Mouse (Mus musculus) embryonic stem cell, embryonic (primary cell): ENCODE data around the gene Ly6g6e.

ENCODE experiments used
- CTCF ChIA-PET, 4 experiments: fragments of 300-600 bp in 2 of 4; fragments of 350-600 bp in 2 of 4; sonication (Branson Sonifier 250); formaldehyde crosslinking; loops; one replicate each; lab custom pipeline; 2022; ENCODE audit warnings: inconsistent platforms in 2 of 4; lab: Charles Lee
- POLR2A ChIA-PET, 4 experiments: fragments of 300-600 bp in 2 of 4; fragments of 350-600 bp in 2 of 4; sonication (Branson Sonifier 250); formaldehyde crosslinking; loops; one replicate each; lab custom pipeline; 2022; ENCODE audit warnings: antibody characterized with exemption in 4 of 4, inconsistent platforms in 1 of 4; lab: Charles Lee

The Ly6g6e gene

DNA sequence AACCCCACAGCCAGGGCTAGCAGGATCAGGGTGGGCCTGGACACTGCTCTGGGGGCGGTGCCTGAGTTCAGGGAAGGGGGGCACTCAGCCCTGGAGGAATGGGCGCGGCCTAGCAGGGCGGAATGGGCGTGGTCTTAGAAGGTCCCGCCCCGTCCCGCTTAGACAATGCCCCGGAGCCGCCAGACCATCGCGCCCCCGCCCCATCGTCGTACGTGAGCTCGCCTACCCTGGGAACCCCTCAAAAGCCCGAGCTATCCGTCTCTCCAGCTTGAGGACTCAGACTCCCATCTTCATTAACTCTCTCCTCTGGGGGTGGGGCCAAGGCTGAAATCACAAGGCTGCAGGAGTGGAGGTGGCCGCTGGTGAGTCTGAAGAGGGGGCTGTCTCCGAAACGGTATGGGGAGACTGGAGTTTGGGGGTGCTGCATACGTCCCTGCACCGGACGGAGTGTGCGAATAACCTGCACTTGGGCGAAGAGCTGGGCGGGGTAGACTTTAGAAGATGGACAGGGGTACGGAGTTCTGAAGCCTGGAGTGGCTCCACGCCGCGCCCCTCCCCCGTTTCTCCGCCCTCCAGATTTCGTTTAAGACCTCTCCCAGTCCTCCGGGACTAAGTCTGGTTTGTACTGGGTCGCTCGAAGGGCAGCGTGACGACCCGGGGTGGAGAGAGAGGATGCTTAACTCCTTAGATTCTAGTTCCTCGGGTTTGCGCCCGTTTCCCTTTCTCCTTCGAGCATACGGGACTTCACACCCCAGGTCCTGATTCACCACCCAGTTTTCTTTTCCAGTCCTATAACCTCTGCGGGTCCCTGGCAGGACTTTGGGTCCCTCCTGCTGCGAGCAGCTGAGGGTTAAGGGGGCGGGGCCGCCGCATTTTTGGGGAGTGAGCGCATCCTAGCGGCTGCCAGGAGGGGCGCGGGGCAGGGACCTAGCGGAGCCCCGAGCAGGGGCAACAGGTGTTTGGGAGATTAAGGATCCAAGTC is 17.5 kb upstream of the Ly6g6e start, which contains the start of gene Ddah2:
Ddah2 (plus strand) TSS at position 125 of the 982 bp plus-strand sequence.
- POLR2A ChIA-PET: interaction anchor here in 3 of 4 experiments (0.6 to 5.6 kb wide), 74 partner anchors 8 to 412 kb away, joined by 3 to 105 read pairs (median 4); partner anchors contain the start of genes Clic1 (in 3 of the 3), Ddx39b (in 3 of the 3), Ly6g6e (in 3 of the 3) and Msh5 (in 3 of the 3)
- CTCF ChIA-PET: interaction anchor here (0.5 to 2.5 kb wide), 23 partner anchors 9 to 728 kb away, joined by 3 to 13 read pairs (median 4); partner anchors contain the start of genes Abhd16a (in 1 of the 4), Clic1 (in 1 of the 4), Csnk2b (in 1 of the 4) and Gpank1 (in 1 of the 4)

DNA sequence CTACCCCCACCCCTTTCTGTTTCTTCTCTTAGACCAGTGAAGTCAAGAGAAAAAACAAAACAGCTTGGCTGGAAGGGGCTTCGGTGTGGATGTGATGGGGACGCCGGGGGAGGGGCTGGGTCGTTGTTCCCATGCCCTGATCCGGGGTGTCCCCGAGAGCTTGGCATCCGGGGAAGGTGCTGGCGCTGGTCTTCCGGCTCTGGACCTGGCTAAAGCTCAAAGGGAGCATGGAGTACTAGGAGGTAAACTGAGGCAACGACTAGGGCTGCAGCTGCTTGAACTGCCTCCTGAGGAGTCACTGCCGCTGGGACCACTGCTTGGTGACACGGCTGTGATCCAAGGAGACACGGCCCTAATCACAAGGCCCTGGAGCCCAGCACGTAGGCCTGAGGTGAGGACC is 16.6 kb upstream of the Ly6g6e start:
- ChIA-PET POLR2A (interaction anchor here in 3 of 4 experiments (0.5 to 5.6 kb wide), 52 partner anchors 9 to 413 kb away, joined by 3 to 105 read pairs (median 5); partner anchors contain the start of genes Clic1 (in 3 of the 3), Msh5 (in 3 of the 3), Ddx39b (in 2 of the 3) and Ly6g6e (in 2 of the 3)), CTCF (interaction anchor here in 3 of 4 experiments (0.8 to 2.5 kb wide), 13 partner anchors 10 to 114 kb away, joined by 3 to 13 read pairs (median 5); partner anchors contain the start of genes Msh5 (in 2 of the 3) and Clic1 (in 1 of the 3))

DNA sequence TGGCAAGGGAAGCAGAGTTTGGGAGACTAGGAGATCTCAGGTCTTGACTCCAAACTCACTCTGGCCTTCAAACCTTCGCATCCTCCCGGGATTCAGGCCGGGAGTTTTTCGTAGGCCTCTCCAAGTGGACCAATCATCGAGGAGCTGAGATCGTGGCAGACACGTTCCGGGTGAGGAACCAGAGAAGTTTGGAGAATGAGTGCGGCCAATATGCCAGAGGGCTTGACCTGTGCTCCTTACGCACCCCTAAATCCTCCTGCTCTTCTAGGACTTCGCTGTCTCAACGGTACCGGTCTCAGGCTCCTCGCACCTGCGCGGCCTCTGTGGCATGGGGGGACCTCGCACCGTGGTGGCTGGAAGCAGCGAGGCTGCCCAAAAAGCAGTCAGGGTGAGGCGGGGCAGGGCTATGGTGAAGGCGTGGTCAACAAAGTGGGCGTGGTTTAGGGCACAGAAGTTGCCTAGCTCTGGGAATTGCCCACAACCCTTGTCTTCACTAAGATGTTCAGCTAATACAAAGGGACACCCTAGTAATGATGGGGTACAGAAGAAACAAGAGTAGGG is 15.9 kb upstream of the Ly6g6e start:
- ChIA-PET CTCF (interaction anchor here in 2 of 4 experiments (0.8 to 1.6 kb wide), 9 partner anchors 9 to 108 kb away, joined by 3 to 6 read pairs (median 4); partner anchors contain the start of gene Msh5 (in 1 of the 2)), POLR2A (interaction anchor here in 3 of 4 experiments (0.6 to 5.6 kb wide), 29 partner anchors 9 to 187 kb away, joined by 3 to 105 read pairs (median 5); partner anchors contain the start of genes Msh5 (in 3 of the 3), Clic1 (in 2 of the 3), Ly6g6e (in 2 of the 3) and Csnk2b (in 1 of the 3))

DNA sequence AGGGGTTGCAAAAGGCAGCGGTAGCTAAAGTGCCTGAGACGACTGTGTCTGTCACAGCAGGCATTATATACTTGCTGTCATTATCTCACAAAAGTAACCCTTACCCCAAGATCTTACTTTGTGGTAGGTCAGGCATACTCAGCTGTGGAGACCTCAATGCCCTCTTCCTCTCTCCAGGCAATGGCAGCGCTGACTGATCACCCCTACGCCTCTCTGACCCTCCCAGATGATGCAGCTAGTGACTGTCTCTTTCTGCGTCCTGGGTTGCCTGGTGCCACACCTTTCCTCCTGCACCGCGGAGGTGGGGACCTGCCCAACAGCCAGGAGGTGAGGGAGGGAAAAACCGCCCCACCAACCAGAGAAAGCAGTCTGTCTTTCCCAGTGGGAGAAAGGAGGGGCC is 15.4 kb upstream of the Ly6g6e start:
- ChIA-PET CTCF (interaction anchor here in 1 of 4 experiments (0.8 to 1.6 kb wide), 5 partner anchors 9 to 109 kb away, joined by 3 to 5 read pairs (median 4); no protein-coding TSS in a partner anchor), POLR2A (interaction anchor here (0.6 to 5.6 kb wide), 32 partner anchors 10 to 186 kb away, joined by 3 to 105 read pairs (median 4); partner anchors contain the start of genes Msh5 (in 3 of the 4), Clic1 (in 2 of the 4), Ddx39b (in 2 of the 4) and Ly6g6e (in 2 of the 4))

DNA sequence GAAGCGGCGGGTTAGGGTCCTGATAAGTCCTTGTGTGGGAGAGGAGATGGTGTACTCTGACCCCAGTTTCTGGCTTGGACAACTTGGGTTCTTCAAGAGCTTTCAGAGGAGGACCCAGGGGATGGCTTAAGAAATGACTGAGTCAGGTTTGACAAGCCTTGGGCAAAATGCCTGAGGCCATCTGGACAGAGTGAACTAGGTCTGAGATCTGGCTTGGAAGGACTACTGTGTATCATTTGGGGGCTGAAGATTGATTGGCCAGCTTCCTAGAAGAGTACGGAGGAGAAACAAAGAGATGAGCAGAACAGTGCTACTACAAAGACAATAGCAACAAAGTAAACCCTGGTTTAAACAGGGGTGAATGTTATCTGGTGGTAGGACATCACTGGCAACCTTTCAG is 13.2 kb upstream of the Ly6g6e start:
- ChIA-PET CTCF (interaction anchor here in 2 of 4 experiments (1.0 to 1.3 kb wide), 4 partner anchors 17 to 42 kb away, joined by 3 to 5 read pairs (median 4); partner anchors contain the start of genes Abhd16a (in 1 of the 2) and Msh5 (in 1 of the 2)), POLR2A (interaction anchor here in 2 of 4 experiments (0.5 to 5.6 kb wide), 20 partner anchors 10 to 188 kb away, joined by 3 to 82 read pairs (median 4); partner anchors contain the start of genes Clic1 (in 2 of the 2), Ly6g6e (in 2 of the 2), Msh5 (in 1 of the 2) and Sapcd1 (in 1 of the 2))

DNA sequence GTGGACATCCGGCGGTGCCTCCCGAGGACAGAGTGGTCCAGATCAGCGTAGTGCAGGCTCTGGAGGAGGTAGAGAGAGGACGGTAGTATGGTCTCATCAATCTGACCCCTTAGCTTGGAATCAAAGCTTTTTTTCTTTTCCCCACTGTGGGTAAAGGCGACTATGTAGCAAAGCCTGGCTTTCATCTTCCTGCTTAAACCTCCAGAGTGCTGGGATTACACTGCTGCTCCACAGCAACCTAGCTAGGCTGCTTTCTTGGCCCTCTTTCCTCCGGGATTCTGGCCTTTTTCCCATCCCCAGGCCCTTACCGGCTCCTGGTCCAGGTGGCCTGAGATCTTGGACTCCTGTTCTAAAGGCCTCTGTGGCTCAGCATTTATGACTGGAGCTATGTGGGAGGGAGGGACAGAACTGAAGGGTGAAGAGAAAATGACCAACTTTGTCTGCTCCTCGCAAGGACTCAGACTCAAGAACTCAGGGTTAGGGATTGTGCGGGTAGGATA is 12.3 kb upstream of the Ly6g6e start:
- ChIA-PET POLR2A (interaction anchor here in 3 of 4 experiments (0.6 to 2.0 kb wide), 22 partner anchors 9 to 187 kb away, joined by 3 to 16 read pairs (median 4); partner anchors contain the start of genes Ly6g6e (in 2 of the 3), Msh5 (in 2 of the 3), Clic1 (in 1 of the 3) and Ddx39b (in 1 of the 3)), CTCF (interaction anchor here in 3 of 4 experiments (0.9 to 1.3 kb wide), 8 partner anchors 10 to 104 kb away, joined by 3 to 5 read pairs (median 4); partner anchors contain the start of genes Abhd16a (in 1 of the 3) and Msh5 (in 1 of the 3))

DNA sequence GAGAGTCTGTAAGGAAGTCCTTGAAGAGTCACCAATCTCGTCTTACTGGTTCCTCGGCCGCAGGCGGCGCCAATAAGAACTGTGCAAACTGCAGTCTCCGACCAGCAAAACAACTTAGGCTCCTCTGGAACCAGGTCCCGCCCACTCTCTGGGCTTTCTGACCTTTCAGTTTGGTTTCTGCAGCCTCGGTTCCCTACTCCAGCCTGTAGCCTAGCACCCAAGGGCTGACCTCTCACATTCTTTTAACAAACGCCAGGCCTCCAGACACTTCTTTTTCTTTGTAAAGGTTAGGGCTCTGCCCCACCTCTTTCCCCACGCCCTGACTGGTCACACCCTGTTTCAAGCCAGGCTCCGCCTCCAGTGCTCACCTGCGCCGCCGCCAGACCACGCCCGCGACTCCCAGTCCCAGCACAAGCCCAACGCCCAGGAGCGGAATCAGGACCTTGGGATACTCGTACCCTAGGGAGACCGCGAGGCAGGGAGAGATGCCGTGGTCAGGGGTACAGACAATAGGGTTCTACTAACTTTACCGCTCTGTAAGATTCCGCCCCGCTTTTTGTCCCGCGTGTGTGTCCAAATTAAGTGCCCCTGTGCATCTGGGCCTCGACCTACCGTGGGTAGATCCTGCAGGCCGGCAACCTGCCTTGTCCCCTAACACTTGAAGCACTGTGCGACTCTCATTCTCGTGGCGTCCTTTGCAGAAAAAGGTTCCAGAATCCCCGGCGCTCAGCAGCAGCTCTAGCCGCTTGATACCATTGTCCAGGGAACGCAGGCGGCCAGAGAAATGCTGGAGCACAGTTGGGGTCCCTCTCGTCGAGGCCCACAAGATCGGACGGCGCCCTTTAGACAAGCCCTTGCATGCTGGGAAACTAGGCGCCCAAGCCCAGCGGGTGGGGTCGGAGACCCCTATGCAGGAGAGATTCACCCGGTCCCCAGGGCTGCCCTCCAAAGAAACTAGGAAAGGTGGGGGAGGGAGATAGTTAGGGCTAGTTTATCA is 11.5 kb upstream of the Ly6g6e start, which contains the start of gene Ly6g6c:
Ly6g6c (plus strand) TSS at position 438 of the 997 bp plus-strand sequence.
- ChIA-PET CTCF (interaction anchor here in 3 of 4 experiments (0.6 to 1.2 kb wide), 5 partner anchors 9 to 104 kb away, joined by 3 to 4 read pairs (median 4); no protein-coding TSS in a partner anchor), POLR2A (interaction anchor here in 3 of 4 experiments (0.8 to 2.0 kb wide), 8 partner anchors 9 to 176 kb away, joined by 3 to 16 read pairs (median 6); partner anchors contain the start of genes Ly6g6e (in 2 of the 3), Clic1 (in 1 of the 3), Ddx39b (in 1 of the 3) and Msh5 (in 1 of the 3))

DNA sequence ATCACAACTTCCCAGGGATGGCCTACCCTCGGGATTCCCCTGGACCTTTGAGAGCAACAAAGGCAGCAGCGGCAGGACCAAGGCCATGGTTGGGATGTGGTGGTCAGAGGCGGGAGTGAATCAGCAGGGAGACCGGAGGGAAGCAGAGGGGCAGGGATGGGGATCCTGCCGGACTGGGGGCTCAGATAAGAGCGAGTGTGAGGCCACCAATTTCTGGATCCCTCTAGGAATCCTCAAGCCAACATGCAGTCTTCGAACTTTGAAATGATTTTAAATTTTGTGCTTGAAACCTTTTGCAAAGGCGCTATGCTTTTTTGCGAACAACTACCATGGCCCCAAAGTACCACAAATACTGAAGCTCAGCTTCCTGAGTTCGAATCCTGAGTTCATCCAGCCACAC is 10.6 kb upstream of the Ly6g6e start, which contains the start of gene Mpig6b:
Mpig6b (minus strand) TSS at position 101 of the 400 bp plus-strand sequence.
- POLR2A ChIA-PET: interaction anchor here in 3 of 4 experiments (0.8 to 1.4 kb wide), 3 partner anchors 8 to 19 kb away, joined by 3 to 5 read pairs (median 4); partner anchors contain the start of genes Ly6g6e (in 1 of the 3) and Msh5 (in 1 of the 3)

DNA sequence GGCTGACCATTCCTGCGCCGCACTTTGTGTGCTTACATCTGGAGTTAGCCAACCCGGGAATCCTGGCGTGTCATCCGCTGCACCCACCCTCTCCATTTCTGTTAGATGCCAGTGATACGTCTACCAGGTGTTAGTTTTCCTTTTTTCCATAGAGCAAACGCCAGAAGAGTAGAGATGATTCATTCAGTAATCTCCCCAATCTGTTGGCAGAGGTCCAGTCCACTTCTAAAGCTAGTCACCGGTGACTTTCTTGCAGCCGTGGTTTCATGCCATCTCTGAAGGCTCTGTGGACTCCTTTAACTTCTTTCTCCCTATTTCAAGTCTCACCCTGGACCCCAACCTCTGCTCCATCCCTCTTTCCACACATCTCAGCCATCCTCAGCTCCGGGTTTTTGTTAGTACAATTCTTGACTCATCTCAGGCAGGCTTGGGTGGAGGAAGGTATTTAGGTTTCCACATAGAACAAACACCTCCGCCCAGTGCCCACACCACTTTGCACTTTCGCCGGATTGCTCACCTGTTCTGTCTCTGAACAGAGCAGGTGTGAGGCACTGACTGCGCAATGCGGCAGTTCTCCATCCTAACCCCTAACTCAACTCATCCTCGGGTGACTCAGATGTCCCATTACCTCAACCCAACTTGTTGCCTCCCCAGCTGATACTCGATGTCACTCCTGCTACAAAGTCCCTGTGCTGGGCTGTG is 8.3 kb upstream of the Ly6g6e start:
- POLR2A ChIA-PET: interaction anchor here in 3 of 4 experiments (0.6 to 2.2 kb wide), 4 partner anchors 9 to 122 kb away, joined by 3 to 5 read pairs (median 3); partner anchors contain the start of gene Ddah2 (in 1 of the 3)

More for the DNA sequence above, 10.6 kb upstream of the Ly6g6e start, which contains the start of gene Mpig6b:
- CTCF ChIA-PET: interaction anchor here in 1 of 4 experiments (0.6 kb wide), 1 partner anchor 116 kb away, joined by 3 read pairs; no protein-coding TSS in a partner anchor

DNA sequence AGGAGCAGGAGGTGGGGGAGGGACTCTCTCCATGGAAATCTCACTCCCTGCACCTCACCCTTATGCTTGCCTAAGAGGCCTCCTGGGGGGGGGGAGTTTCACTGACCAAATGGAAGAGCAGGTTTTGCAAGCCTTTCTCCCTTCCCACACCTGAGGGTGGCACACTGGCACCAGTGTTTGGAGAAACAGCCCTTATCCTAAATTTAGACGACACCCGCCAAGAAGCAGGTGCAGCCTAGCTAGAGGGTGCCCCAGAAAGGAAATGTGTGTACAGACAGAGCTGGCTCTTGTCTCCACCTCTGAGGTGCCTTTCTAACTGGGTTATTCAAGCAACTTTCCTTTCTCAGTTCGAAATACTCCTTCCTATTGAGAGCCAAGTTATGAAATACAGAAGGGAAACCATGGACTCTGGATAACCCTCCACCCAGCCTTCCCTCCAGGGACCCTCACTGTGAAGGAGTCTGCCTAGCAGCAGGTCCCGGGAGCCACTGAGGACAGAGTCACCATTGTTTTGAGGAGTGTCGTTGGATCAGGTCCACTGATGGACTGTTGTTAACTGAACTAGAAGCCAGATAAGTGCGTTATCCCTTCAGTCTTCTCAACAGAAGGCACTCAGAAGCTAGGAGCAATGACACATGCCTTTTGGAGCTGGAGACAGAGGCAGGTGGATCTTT is 6.0 kb upstream of the Ly6g6e start:
- CTCF ChIA-PET: interaction anchor here in 2 of 4 experiments (0.7 to 1.1 kb wide), 2 partner anchors 11 to 165 kb away, joined by 3 to 4 read pairs; no protein-coding TSS in a partner anchor
- POLR2A ChIA-PET: interaction anchor here in 3 of 4 experiments (0.6 to 2.7 kb wide), 9 partner anchors 10 to 450 kb away, joined by 3 to 20 read pairs (median 4); partner anchors contain the start of genes Ddah2 (in 1 of the 3) and Vars (in 1 of the 3)

More for the DNA sequence above, 8.3 kb upstream of the Ly6g6e start:
- CTCF ChIA-PET: no interaction called here

DNA sequence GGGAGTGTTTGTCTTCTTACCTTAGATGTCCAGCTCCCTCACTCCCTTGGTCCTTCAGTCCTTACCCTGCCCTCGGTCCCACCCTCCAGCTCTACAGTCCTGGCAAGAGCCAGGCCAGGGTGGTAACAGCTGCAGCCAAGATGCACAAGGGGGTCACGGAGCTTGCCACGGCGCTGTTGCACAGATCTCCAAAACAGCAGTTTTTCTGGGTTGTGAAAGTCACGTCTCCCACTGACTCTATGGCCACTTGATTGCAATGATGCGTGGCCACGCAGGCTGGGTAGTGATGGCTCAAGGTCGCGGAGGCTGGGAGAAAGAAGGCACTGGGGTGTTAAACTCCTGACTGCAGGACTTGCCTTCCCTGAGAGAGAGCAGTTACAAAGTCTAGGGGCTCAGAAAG is 5.2 kb upstream of the Ly6g6e start:
- CTCF ChIA-PET: interaction anchor here in 1 of 4 experiments (0.7 to 1.1 kb wide), 3 partner anchors 9 to 23 kb away, joined by 3 to 4 read pairs (median 3); no protein-coding TSS in a partner anchor
- POLR2A ChIA-PET: interaction anchor here in 3 of 4 experiments (0.6 to 2.7 kb wide), 13 partner anchors 9 to 172 kb away, joined by 3 to 20 read pairs (median 3); partner anchors contain the start of genes Ddah2 (in 1 of the 3), Msh5 (in 1 of the 3) and Vars (in 1 of the 3)

DNA sequence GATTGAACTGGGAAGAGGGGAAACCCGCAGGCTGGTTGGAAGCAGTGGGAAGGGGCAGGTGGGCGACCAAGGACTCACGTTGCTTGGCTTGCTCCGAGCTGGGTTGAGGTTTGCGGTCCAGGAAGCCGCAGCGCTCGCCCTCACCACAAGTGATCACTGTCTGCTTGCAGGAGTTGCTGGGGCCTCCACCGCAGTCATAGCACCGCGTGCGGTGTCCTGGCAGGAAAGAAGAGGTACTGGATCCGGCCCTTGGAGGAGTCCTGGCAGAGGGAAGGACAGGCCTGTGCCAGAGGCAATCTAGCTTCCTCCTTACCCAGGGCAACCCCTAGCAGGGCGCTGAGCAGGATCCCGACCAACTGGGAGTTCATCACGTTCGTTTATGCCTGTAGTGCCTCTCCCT is 2.6 kb upstream of the Ly6g6e start:
- ChIA-PET POLR2A (interaction anchor here (0.6 to 1.8 kb wide), 20 partner anchors 8 to 138 kb away, joined by 3 to 5 read pairs (median 4); partner anchors contain the start of genes Ddah2 (in 3 of the 4), Gpank1 (in 1 of the 4), Ly6g6c (in 1 of the 4) and Mpig6b (in 1 of the 4)), CTCF (interaction anchor here (0.6 to 1.7 kb wide), 5 partner anchors 10 to 200 kb away, joined by 3 to 6 read pairs (median 3); no protein-coding TSS in a partner anchor)

DNA sequence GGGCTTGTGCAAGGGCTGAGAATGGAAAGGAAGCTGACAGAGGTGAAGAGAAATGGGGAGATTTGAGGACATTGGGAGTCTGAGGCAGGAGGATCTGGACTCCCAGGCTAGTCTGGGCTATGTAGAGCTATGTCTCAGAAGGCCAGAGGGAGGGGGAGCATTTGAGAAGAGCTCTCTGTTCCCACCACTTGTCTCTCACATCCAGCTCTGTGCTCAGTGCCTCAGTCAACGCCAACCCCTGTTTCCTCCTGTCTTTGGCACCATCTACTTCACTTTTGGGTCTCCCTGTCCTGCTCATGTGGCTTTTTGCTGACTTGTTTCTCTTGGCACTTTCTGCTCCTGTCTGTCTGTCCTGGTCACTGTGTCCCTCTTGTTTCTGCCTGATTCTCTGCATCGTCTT is 583 bp downstream of the Ly6g6e start:
- CTCF ChIA-PET: interaction anchor here in 3 of 4 experiments (0.6 to 3.0 kb wide), 8 partner anchors 11 to 431 kb away, joined by 3 to 13 read pairs (median 4); partner anchors contain the start of genes Abhd16a (in 1 of the 3) and Atf6b (in 1 of the 3)

More for the DNA sequence above, 583 bp downstream of the Ly6g6e start:
- POLR2A ChIA-PET: interaction anchor here in 3 of 4 experiments (0.5 to 3.0 kb wide), 43 partner anchors 8 to 429 kb away, joined by 3 to 25 read pairs (median 4); partner anchors contain the start of genes Ddah2 (in 3 of the 3), Ly6g6f (in 3 of the 3), Abhd16a (in 2 of the 3) and Msh5 (in 2 of the 3)
